Mouse (Mus musculus) small intestine, adult 2 months (tissue): ENCODE results near the gene Wdr18.

Experiments used
- CTCF ChIP-seq: fragments of 200-500 bp; IDR thresholded peaks from 2 replicates; pipeline ENCODE4 v1.5.1; 2012; ENCODE audit warnings: low read depth, mild to moderate bottlenecking, control low read depth, inconsistent platforms, low read length, moderate library complexity, mixed read lengths; ENCODE audit not compliant: insufficient replicate concordance, insufficient read length; ENCODE audit errors: extremely low read depth
- POLR2A ChIP-seq: fragments of 200-500 bp; IDR thresholded peaks from 2 replicates; pipeline ENCODE4 v1.6.1; 2012; ENCODE audit warnings: low read depth, mild to moderate bottlenecking, control low read depth, inconsistent platforms, low read length, moderate library complexity

DNA sequence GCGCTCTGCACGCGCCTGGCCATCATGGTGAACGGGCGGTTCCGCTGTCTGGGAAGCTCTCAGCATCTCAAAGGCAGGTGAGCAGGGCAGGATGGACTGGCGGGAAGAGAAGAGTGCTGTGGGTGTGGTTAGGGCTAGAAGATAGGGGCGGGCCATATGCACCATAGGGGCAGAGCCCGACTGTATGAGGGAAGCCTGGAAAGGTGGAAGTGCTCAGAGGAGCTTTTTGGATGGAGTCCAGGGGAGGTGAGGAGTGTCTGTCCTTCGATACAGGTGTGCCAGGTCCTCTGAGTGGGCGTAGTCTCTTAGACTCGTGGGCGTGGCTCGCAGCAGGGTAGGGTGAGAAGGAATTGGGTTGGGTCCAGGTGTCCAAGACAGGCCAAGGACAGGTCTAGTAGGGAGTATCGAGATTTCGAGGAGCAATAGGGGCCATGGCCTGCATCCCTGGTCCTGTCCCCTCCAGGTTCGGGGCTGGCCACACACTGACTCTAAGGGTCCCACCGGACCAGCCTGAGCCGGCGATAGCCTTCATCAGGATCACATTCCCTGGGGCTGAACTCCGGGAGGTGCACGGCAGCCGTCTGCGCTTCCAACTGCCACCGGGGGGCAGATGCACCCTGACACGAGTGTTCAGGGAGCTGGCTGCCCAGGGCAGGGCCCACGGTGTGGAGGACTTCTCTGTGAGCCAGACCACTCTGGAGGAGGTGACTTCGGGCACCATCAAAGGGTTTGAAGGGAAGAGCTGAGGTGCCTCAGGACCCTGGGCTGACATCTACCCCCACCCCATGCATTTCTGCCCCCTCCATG is 54.7 kb downstream of the Wdr18 start:
- TF ChIP-seq CTCF: 0 out of 2 replicates have a peak, but pooled peaks have one; percentile 24
- no peak for TF ChIP-seq POLR2A
